Mouse (Mus musculus) embryonic facial prominence, embryonic 10.5 days (tissue): ENCODE results near the gene Gipr. TPM values are rescaled to one million over a fixed set of nuclear protein-coding genes. Genes with fewer than 3 reads are reported as not detected.

Experiments
- DNase-seq: peaks from one replicate; pipeline ENCODE4 v3.0.0-alpha.2; 2017; ENCODE audit warnings: low spot score
- H3K27ac ChIP-seq: fragments of 300-500 bp; sonication (generic); replicated peaks from 2 replicates; pipeline ENCODE4 v1.5.1; 2016; ENCODE audit warnings: mild to moderate bottlenecking
- H3K27me3 ChIP-seq: fragments of 300-500 bp; sonication (generic); replicated peaks from 2 replicates; pipeline ENCODE4 v1.6.1; 2016; ENCODE audit warnings: low read depth, mild to moderate bottlenecking; ENCODE audit not compliant: poor library complexity, severe bottlenecking
- H3K36me3 ChIP-seq: fragments of 300-500 bp; sonication (generic); replicated peaks from 2 replicates; pipeline ENCODE4 v1.6.1; 2016; ENCODE audit warnings: mild to moderate bottlenecking, moderate library complexity
- H3K4me1 ChIP-seq: fragments of 300-500 bp; sonication (generic); 2 replicates; pipeline ENCODE4 v1.6.1; 2016
- H3K4me3 ChIP-seq: fragments of 300-500 bp; sonication (generic); 2 replicates; pipeline ENCODE4 v1.5.1; 2016; ENCODE audit warnings: mild to moderate bottlenecking, moderate library complexity
- H3K9me3 ChIP-seq: fragments of 300-500 bp; sonication (generic); 2 replicates; pipeline ENCODE4 v1.6.1; 2016; ENCODE audit warnings: mild to moderate bottlenecking
- WGBS: fragments of 180-500 bp; shearing (Covaris S2); methylation state at CpG from one replicate; pipeline ENCODE4 v1.1.7; 2016; 5-methylcytosine and 5-hydroxymethylcytosine counted together
- polyA plus RNA-seq: library from polyadenylated mRNA; unstranded; fragments of >200 nt; fragmentation: Nextera tagmentation; extraction: Ambion mirVana; gene quantifications from 2 replicates; pipeline ENCODE4 v1.2.1, GENCODE M21; 2016

The Gipr gene
- polyA plus RNA-seq, 1 experiment from 2014 or later = 1.4 TPM

DNA sequence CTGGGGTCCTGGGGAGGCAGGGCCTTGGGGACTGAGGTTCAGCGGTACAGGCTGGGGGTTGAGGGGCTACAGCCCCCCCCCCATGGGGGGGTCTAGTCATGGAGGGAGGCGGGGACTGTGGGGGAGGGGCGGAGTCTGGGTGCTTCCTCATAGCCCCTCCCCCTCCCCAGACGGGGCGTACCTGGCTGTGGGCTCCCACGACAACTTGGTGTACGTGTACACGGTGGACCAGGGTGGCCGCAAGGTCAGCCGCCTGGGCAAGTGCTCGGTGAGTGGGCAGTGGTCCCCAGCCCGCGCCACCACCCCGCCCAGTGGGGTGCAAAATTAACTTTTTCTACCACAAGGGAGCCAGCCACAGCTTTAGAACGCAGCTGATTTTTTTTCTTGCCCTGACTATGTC lies 35.7 kb upstream of the Gipr start:
- no peaks in the 10 kb centered on the region for H3K4me1 ChIP-seq
- DNase-seq = no peak
- 68% methylated on average over 15 of the region's 15 CpGs for WGBS
- H3K9me3 ChIP-seq = no peaks in the 10 kb centered on the region
- H3K4me3 ChIP-seq = no peak overlapping the region
- peaks cover 79% of the 10 kb centered on the region for H3K36me3 ChIP-seq
- no peak overlapping the region for H3K27ac ChIP-seq
- H3K27me3 ChIP-seq = no peaks in the 10 kb centered on the region

DNA sequence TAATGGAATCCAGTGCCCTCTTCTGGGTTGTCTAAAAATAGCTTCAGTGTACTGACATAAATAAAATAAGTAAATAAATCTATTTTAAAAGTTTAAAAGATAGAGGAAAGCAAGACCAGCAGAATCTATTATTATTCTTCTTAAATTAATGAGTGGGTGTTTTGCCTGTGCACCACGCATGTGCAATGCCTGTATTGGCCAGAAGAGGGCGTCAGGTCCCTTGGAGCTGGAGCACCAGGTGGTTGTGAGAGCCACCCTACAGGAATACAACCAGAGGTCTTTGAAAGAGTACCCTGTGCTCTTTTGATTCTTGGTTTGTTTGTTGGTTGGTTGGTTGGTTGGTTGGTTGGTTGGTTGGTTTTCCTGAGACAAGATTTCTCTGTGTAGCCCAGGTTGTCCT lies 32.1 kb upstream of the Gipr start:
- WGBS = 26% methylated on average over 2 of the region's 2 CpGs
- Histone ChIP-seq H3K27ac (no peak overlapping the region), H3K36me3 (peaks cover 83% of the 10 kb centered on the region), H3K4me1 (no peaks in the 10 kb centered on the region), H3K4me3 (no peak overlapping the region), H3K9me3 (peaks cover 10% of the 10 kb centered on the region; the same call in 1 of the 2 replicates), H3K27me3 (no peaks in the 10 kb centered on the region)
- no peak for DNase-seq

DNA sequence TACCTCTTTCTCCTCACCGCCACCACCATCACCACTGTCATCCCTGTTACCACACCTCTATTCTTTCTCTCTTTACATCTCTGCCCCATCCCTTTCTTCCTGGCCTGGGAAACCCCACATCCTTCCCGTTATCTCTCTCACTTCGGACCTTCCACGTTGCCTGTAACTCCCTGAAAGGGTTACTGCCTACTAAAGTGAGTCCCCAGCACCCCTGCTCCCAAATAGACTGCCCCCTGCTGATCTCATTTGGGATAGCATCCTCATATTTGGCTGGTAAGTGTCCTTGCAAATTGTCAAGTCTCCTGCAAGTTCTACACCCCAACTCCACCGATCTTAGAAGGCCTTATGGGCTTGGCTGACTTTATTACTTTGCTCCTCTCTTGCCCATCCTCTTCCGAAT lies 30.7 kb upstream of the Gipr start:
- peaks cover 10% of the 10 kb centered on the region; the same call in 1 of the 2 replicates for H3K9me3 ChIP-seq
- H3K4me3 ChIP-seq = no peak overlapping the region
- H3K4me1 ChIP-seq = no peaks in the 10 kb centered on the region
- WGBS = 63% methylated on average over 6 of the region's 6 CpGs
- DNase-seq = no peak
- H3K27me3 ChIP-seq = no peaks in the 10 kb centered on the region
- H3K36me3 ChIP-seq = peaks cover 81% of the 10 kb centered on the region
- H3K27ac ChIP-seq = no peak overlapping the region

DNA sequence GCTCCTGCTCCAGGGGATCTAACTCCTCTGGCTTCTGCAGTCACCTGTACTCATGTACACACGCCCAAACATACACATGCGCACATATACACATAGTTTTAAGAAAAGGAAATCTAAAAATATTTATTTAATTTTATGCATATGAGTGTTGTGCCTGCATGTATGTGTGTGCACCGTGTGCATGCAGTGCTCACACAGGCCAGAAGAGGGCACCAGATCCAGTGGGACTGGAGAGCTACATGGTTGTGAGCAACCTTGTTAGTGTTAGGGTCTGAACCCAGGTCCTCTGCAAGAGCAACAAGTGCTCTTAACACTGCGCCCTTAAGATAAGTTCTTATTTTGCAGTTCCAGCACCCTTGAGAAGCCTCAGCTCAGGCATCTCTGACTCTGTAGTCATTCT lies 28.7 kb upstream of the Gipr start:
- Histone ChIP-seq H3K36me3 (peaks cover 84% of the 10 kb centered on the region), H3K27ac (no peak overlapping the region), H3K9me3 (peaks cover 10% of the 10 kb centered on the region; the same call in 1 of the 2 replicates), H3K4me3 (no peak overlapping the region), H3K4me1 (no peaks in the 10 kb centered on the region), H3K27me3 (no peaks in the 10 kb centered on the region)
- no peak for DNase-seq
- 96% methylated on average over 4 of the region's 4 CpGs for WGBS

DNA sequence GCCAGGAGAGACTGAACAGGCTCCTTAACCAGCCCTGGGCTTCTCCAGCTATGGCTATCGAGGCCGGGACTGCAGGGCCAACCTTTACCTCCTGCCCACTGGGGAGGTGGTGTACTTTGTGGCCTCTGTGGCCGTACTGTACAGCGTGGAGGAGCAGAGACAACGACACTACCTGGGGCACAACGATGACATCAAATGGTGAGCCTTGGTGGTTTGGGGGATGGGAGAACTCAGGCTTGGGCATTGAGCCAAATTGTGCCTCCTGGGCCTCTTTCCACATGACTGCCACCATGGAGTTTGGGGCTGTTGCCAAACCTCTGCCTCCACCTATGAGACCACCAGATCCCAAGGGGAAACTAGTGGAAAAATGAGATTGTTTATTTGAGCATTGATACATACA lies 18.8 kb upstream of the Gipr start:
- Histone ChIP-seq H3K4me3 (no peak overlapping the region), H3K4me1 (peaks cover 18% of the 10 kb centered on the region), H3K36me3 (peaks cover 42% of the 10 kb centered on the region), H3K27me3 (peaks cover 11% of the 10 kb centered on the region), H3K9me3 (no peaks in the 10 kb centered on the region), H3K27ac (no peak overlapping the region)
- DNase-seq = no peak
- 88% methylated on average over 6 of the region's 6 CpGs for WGBS

DNA sequence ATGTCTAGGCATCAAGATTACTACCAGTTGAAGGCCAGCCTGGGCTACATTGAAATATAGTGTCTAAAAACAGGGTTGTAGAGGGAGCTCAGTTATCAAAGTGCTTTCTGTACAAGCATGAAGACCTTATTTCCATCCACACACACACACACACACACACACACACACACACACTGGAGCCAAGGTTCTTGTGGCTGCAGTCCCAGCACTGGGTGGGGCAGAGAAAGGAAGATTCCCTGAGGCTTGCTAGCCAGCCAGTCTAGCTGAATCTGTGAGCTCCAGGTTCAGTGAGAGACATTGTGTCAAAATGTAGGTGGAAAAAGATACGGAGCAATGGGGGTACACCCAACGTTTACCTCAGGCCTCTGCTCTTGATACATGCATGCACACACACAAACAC lies 18.3 kb upstream of the Gipr start:
- peaks cover 16% of the 10 kb centered on the region for H3K27me3 ChIP-seq
- no peak overlapping the region for H3K27ac ChIP-seq
- H3K36me3 ChIP-seq = peaks cover 40% of the 10 kb centered on the region
- DNase-seq = no peak
- H3K4me3 ChIP-seq = no peak overlapping the region
- H3K4me1 ChIP-seq = peaks cover 23% of the 10 kb centered on the region
- H3K9me3 ChIP-seq = no peaks in the 10 kb centered on the region
- 88% methylated on average over 2 of the region's 2 CpGs for WGBS

DNA sequence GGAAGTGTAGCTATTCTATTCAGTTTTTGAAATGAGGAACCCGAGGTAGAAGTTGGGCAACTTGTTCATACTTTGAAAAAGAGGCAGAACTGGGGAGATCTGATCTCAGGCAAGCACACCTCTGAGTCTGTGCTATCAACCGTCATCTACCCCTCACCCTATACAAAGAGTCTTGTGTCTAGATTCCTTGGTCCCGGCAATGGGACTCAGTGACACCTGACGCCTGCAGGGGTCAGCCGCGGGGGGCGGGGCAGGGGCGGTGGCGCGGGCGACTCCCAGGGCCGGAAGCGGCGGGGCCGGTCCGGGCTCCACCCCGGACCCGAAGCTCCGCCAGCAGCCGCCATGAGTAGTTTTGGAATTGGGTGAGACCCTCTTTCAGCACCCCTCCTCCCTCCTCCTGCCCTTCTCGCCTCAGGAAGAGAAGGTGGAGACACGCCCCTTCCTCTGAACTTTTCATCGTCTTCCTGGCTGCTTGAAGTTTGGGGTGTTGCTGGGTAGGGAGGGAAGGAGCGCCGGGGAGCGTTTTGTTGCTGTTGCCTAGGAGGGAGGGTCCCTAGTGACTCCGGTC lies 15.0 kb upstream of the Gipr start:
- WGBS = 1% methylated on average over 27 of the region's 27 CpGs
- peak overlapping the region; percentile 64 for H3K4me3 ChIP-seq
- H3K4me1 ChIP-seq = peaks cover 47% of the 10 kb centered on the region
- peak overlapping the region; percentile 66 for H3K27ac ChIP-seq
- peaks cover 49% of the 10 kb centered on the region for H3K27me3 ChIP-seq
- H3K9me3 ChIP-seq = 0 out of 2 replicates have a peak, but pooled peaks cover 3% of the 10 kb centered on the region
- DNase-seq = peak; percentile 83
- peaks cover 15% of the 10 kb centered on the region for H3K36me3 ChIP-seq

DNA sequence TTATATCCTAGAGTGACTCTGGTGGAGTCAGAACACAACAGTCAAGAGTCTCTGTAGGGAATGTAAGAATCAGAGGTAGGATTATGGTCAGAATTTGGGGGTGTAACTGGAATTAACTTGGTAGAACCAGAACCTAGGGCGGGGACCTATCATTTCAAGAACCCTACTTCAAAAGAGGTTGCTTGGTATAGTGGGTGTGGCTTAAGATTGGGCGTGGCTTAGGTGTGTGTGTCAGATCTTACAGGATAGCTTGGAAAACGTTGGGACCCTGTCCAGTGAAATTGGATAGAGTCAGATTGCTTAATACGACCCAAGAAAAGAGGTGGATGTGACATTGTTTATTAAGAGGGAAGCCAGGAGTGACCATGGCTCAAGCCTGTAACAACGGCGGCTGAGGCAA lies 14.0 kb upstream of the Gipr start:
- Histone ChIP-seq H3K4me1 (peaks cover 53% of the 10 kb centered on the region), H3K27me3 (peaks cover 59% of the 10 kb centered on the region), H3K27ac (no peak overlapping the region), H3K9me3 (peaks cover 3% of the 10 kb centered on the region; the same call in 1 of the 2 replicates), H3K4me3 (peak overlapping the region; percentile 52; the same call in 1 of the 2 replicates), H3K36me3 (peaks cover 8% of the 10 kb centered on the region)
- WGBS = 39% methylated on average over 6 of the region's 6 CpGs
- no peak for DNase-seq

DNA sequence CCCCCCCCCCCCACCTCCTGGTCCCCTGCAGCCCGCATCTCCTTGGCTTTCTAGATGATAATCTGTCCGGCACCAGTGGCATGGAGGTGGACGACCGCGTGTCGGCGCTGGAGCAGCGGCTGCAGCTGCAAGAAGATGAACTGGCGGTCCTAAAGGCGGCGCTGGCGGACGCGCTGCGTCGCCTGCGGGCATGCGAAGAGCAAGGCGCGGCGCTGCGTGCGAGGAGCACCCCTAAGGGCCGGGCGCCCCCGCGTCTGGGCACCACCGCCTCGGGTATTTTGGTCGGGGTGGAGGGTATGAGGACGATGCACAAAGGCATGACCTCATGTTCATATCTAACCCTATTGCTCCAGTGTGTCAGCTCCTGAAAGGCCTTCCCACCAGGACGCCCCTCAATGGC lies 13.2 kb upstream of the Gipr start:
- H3K4me1 ChIP-seq = peaks cover 53% of the 10 kb centered on the region
- peak overlapping the region; percentile 52 for H3K4me3 ChIP-seq
- H3K27me3 ChIP-seq = peaks cover 63% of the 10 kb centered on the region
- DNase-seq = peak; percentile 82
- H3K9me3 ChIP-seq = peaks cover 3% of the 10 kb centered on the region; the same call in 1 of the 2 replicates
- 1% methylated on average over 32 of the region's 32 CpGs for WGBS
- peak overlapping the region; percentile 7; the same call in 1 of the 2 replicates for H3K27ac ChIP-seq
- peaks cover 8% of the 10 kb centered on the region; the same call in 1 of the 2 replicates for H3K36me3 ChIP-seq

DNA sequence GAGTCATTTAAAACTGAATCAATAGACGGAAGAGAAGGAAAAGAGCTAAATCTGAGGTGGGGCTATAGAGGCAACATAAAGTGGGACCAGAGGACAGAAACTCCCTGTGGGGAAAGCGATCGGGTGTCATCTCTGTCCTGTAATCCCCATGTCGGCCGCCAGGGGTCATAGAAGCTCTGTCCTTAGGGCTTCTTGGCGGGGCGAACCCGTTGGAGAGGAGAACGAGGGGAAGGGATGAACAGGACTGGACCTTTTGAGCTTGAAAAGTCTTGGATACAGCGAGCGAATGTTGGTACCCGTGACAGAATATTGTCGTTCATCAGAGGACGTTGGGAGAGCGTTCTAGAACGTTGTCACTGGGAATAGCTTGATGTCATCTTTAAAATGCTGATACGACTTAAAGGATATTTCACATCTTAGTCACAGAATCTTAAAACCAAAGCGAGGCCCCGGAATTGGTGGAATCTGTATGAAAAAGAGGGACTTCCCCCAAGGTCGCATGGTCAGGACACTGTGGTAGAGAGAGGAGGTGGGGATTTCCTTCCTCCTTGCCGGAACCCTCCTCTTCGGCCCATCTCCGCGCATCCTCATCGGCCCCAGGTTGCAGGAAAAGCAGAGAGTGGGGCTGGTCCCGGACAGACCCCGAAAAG lies 12.6 kb upstream of the Gipr start:
- peak; percentile 84 for DNase-seq
- Histone ChIP-seq H3K4me3 (peak overlapping the region; percentile 52), H3K27me3 (peaks cover 68% of the 10 kb centered on the region), H3K4me1 (peaks cover 53% of the 10 kb centered on the region), H3K9me3 (peaks cover 3% of the 10 kb centered on the region; the same call in 1 of the 2 replicates), H3K27ac (no peak overlapping the region), H3K36me3 (peaks cover 4% of the 10 kb centered on the region; the same call in 1 of the 2 replicates)
- 5% methylated on average over 27 of the region's 27 CpGs for WGBS

DNA sequence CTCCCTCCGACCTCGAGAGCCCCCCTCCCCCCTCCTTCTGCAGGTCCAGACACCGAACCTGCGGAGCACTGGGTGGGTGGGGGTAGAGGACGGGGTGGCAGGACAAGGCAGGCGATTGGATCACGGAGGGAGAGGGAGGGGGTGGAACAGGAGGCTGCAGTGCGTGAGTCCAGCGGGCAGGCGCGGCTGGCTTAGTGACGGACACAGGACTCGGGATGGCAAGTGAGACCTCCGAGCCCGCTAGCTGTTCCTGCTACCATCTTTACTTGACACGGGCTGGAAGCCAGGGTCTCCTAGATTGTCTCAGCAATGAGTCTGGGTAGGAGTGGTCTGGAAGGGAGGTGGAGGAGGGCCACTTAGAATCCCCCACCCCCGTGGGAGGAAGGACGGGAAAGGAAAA lies 12.1 kb upstream of the Gipr start:
- Histone ChIP-seq H3K27me3 (peaks cover 72% of the 10 kb centered on the region), H3K4me1 (peaks cover 56% of the 10 kb centered on the region), H3K9me3 (peaks cover 3% of the 10 kb centered on the region; the same call in 1 of the 2 replicates), H3K4me3 (peak overlapping the region; percentile 24; the same call in 1 of the 2 replicates), H3K27ac (no peak overlapping the region), H3K36me3 (no peaks in the 10 kb centered on the region)
- 6% methylated on average over 18 of the region's 18 CpGs for WGBS
- DNase-seq = no peak

DNA sequence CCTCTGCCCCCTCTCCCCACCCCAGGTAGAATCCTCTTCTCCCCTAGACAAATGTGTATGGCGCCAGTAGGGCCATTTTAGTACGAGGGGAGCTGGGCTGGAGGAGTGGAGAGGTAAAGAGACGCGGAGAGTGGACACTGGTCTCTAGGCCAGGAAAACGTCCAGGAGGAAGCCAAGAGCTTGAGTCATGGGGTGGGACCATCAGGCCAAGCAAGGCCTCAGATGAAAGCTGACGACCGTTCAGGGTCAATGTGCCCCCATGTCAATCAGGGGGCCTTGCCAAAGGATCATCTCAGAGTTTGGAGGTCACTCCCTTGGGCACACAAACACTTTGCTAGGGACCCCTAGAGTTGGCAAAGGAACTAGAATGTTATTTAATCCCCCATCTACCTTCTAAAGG lies 11.3 kb upstream of the Gipr start:
- WGBS = 61% methylated on average over 7 of the region's 7 CpGs
- Histone ChIP-seq H3K27me3 (peaks cover 77% of the 10 kb centered on the region), H3K27ac (no peak overlapping the region), H3K4me1 (peaks cover 62% of the 10 kb centered on the region), H3K36me3 (no peaks in the 10 kb centered on the region), H3K4me3 (peak overlapping the region; percentile 55; the same call in 1 of the 2 replicates), H3K9me3 (peaks cover 3% of the 10 kb centered on the region; the same call in 1 of the 2 replicates)
- DNase-seq = no peak

DNA sequence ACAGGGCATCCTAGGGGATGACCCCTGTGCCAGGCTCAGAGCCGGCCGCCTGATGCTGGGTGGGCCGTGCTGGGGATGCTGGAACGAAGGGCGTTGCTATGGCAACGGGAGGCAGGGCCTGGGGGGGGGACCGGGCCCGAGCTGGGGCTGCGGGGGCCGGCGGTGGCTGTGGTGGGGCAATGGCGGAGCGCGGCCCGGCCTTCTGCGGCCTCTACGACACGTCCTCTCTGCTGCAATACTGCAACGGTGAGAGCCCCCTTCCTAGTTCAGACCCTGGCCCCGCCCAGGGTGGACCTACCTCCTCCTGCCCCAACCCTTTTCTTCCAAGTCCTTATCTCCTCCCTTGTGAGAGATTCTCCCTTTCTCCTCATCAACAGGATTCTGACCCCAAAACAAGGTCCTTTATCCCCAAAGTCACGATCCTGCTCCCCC lies 10.6 kb upstream of the Gipr start:
- peaks cover 3% of the 10 kb centered on the region; the same call in 1 of the 2 replicates for H3K9me3 ChIP-seq
- no peaks in the 10 kb centered on the region for H3K36me3 ChIP-seq
- H3K27ac ChIP-seq = no peak overlapping the region
- WGBS = 3% methylated on average over 21 of the region's 21 CpGs
- peaks cover 62% of the 10 kb centered on the region for H3K4me1 ChIP-seq
- H3K4me3 ChIP-seq = peak overlapping the region; percentile 55
- peaks cover 83% of the 10 kb centered on the region for H3K27me3 ChIP-seq
- DNase-seq = no peak
